Mouse (Mus musculus) embryonic stem cell, embryonic (primary cell): ENCODE measurements at regions not wholly inside any gene's neighbourhood (a gene's known extent, or its start where the extent isn't known, plus 50 kb on each side); places are given as distances from the start of the nearest gene placed in this dataset.

Source experiments
- CTCF ChIA-PET, 4 experiments: fragments of 300-600 bp in 2 of 4; fragments of 350-600 bp in 2 of 4; sonication (Branson Sonifier 250); formaldehyde crosslinking; loops; one replicate each; lab custom pipeline; 2022; ENCODE audit warnings: inconsistent platforms in 2 of 4; lab: Charles Lee
- POLR2A ChIA-PET, 4 experiments: fragments of 300-600 bp in 2 of 4; fragments of 350-600 bp in 2 of 4; sonication (Branson Sonifier 250); formaldehyde crosslinking; loops; one replicate each; lab custom pipeline; 2022; ENCODE audit warnings: antibody characterized with exemption in 4 of 4, inconsistent platforms in 1 of 4; lab: Charles Lee

DNA sequence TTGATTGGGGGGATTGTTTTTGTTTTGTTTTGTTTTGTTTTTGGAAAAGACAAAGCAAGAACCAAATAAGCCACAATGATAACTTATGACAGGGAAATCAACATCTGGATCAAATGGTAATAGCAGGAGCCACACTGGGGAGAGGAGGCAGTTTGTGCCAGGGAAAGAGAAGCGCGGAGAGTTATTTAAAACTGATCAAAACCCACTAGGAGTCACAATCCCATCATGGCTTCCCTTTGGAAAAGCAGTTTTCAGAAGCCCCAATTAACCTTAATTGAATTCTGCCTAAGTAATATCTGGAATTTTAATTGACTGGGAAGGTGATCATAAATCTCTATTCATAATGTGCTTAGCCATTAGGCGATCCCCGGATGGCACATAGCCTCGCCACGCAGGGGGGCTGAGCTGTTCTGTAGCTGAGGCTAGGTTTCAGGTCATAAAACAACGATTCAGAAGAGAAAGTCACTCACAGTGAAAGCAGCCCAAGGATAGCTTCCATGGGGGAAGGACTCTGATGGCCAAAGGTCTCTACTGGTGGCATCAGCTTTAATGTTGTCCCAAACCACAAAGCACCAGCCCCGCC lies 86.4 kb upstream of the Noct start:
- CTCF ChIA-PET = interaction anchor here in 1 of 4 experiments (0.6 kb wide), 1 partner anchor 822 kb away, joined by 4 read pairs; no protein-coding TSS in a partner anchor
- POLR2A ChIA-PET = interaction anchor here in 2 of 4 experiments (0.7 to 1.8 kb wide), 2 partner anchors 16 to 63 kb away, joined by 3 to 4 read pairs; no protein-coding TSS in a partner anchor

DNA sequence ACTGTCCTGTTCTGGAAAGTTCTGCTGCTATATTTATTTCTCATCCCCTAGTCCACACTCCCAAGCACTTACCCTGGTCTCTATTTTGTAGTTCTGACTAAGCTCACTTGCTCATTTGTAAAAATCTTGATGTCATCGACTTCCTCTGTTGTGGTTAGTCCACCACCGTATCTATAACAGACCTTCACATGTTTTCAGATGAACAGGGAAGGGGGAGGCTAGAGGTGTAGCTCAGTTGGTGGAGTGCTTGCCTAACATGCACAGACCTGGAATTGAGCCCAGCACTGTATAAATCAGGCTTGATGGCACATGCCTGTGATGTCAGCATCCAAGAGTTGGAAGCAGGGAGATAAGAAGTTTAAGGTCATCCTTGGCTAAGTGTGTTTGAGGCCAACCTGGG lies 78.3 kb upstream of the Noct start:
- CTCF ChIA-PET = no interaction called here
- POLR2A ChIA-PET = no interaction called here

DNA sequence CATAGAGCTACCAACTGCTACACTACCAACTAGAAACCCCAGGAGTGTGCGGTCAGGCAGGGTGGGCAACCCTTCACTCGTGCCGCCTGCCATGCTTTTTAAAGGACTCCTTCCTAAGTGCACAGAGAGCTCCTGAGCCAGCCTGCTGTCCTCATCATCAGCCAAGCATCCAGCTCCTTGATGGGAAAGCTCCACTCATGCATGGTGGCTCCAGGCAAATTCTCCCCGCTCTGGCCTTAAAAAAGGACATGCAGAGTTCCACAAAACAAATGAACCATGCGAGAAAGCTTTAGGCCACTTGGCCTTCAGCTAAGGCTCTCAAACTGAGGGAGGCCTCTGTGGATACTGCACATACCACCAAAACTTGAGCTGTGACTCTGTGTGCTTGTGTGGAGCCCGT lies 74.2 kb upstream of the Noct start:
- ChIA-PET CTCF (no interaction called here), POLR2A (interaction anchor here in 1 of 4 experiments (1.3 kb wide), 1 partner anchor 11 kb away, joined by 5 read pairs; no protein-coding TSS in a partner anchor)

DNA sequence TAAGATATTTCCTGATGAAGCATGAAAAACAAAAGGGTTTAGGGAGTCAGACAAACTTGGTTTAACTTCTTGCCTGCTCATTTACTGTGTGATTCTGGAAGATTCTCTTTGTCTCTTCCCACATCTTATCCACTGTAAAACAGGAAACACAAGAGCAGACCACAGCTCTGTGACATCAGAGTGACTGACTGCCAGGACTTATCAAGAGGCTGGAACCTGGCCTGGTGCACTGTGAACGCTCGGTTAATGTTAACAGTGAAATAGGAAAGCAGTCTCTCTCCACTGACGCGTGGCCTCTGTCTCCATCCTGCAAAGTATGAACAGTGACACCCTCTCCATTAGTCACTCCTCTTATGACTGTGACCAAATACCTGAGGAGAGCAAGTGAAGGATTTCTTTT lies 73.1 kb upstream of the Noct start:
- ChIA-PET CTCF (no interaction called here), POLR2A (no interaction called here)

- ChIA-PET POLR2A (interaction anchor here in 2 of 4 experiments (0.6 to 1.9 kb wide), 2 partner anchors 29 to 553 kb away, joined by 5 to 8 read pairs; no protein-coding TSS in a partner anchor), CTCF (no interaction called here)
Measured at GRCm38 (mm10) chr3:51155621-51156020, 68.6 kb upstream of the Noct start.

DNA sequence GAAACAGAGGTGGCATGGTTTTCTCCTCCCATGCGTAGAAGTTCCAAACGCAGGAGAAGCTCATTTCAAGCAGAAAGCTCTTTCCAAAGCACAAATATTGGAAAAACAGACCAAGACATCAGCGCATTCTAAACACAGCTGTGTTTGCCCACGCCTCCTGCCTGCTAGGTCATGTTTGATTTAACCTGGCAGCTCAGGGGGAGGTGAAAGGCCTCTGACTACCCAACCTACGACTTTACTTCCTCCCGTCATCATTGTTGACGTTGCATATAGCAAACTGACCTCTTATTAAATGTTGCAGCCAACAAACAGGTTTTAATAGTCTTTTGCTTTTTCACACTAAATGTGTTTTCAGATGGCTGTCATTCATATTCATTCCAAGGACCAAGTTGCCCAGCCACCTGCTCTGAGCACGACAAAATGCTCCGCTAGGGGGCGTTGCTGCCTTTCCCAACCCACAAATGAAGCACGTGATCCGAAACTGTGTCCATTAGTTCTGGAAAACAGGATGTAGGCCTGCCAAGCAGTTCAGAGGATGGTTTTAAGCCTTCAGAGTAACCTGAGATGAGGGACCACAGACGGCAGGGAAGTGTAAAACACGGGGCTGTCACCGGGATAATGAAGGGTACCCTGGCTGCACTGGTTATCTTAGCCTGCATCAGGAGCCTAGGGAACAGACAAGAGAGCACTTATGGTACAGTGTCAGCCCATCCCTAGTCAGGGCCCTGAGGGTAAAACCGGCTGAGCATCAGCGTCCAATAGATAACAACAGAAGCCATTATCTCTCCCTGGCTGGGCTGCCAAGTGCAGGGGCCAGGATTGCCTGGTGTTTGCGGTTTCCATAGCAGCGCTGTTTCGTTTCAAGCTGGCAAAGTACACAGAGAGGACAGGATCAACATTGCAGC lies 67.6 kb upstream of the Noct start:
- ChIA-PET POLR2A (interaction anchor here in 2 of 4 experiments (0.9 to 1.9 kb wide), 2 partner anchors 29 to 30 kb away, joined by 4 to 8 read pairs; no protein-coding TSS in a partner anchor), CTCF (interaction anchor here in 2 of 4 experiments (1.1 to 1.3 kb wide), 3 partner anchors 14 to 187 kb away, joined by 3 to 4 read pairs (median 3); no protein-coding TSS in a partner anchor)

GRCm38 (mm10) chr3:51157291-51157650 lies 67.0 kb upstream of the Noct start:
- ChIA-PET POLR2A (interaction anchor here in 1 of 4 experiments (1.9 kb wide), 1 partner anchor 31 kb away, joined by 8 read pairs; no protein-coding TSS in a partner anchor), CTCF (interaction anchor here in 2 of 4 experiments (1.1 to 1.3 kb wide), 2 partner anchors 13 to 77 kb away, joined by 3 to 4 read pairs; no protein-coding TSS in a partner anchor)

- POLR2A ChIA-PET = interaction anchor here in 1 of 4 experiments (0.6 kb wide), 1 partner anchor 116 kb away, joined by 3 read pairs; no protein-coding TSS in a partner anchor
- CTCF ChIA-PET = interaction anchor here in 1 of 4 experiments (1.6 kb wide), 1 partner anchor 12 kb away, joined by 6 read pairs; no protein-coding TSS in a partner anchor
Measured at GRCm38 (mm10) chr3:51158449-51158848, 65.8 kb upstream of the Noct start.

DNA sequence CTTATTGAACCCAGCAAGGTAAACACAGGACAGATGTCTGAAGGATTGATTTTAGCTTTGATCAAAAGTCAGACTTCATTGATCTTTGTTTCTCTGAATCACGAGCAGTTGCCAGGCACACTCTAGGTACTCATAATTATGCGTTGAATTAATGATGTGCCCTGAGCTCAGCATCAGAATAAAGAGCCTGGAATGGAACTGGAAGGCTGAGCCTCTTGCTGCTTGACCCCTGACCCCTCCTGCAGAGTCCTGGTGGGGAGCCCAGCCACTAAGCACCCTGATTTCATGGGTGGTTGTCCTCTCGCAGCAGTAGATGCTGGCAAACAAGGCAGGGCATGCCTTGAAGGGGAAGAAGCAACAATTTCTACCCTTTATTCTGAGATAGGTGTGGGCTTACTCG lies 64.9 kb upstream of the Noct start:
- POLR2A ChIA-PET = interaction anchor here in 1 of 4 experiments (0.6 to 0.7 kb wide), 2 partner anchors 115 to 199 kb away, joined by 3 read pairs; no protein-coding TSS in a partner anchor
- CTCF ChIA-PET = interaction anchor here in 1 of 4 experiments (1.6 kb wide), 1 partner anchor 11 kb away, joined by 6 read pairs; no protein-coding TSS in a partner anchor

- ChIA-PET POLR2A (interaction anchor here in 1 of 4 experiments (1.6 kb wide), 1 partner anchor 10 kb away, joined by 5 read pairs; no protein-coding TSS in a partner anchor), CTCF (interaction anchor here in 1 of 4 experiments (0.8 kb wide), 1 partner anchor 10 kb away, joined by 3 read pairs; no protein-coding TSS in a partner anchor)
Measured at GRCm38 (mm10) chr3:51159881-51160280, 64.4 kb upstream of the Noct start.

DNA sequence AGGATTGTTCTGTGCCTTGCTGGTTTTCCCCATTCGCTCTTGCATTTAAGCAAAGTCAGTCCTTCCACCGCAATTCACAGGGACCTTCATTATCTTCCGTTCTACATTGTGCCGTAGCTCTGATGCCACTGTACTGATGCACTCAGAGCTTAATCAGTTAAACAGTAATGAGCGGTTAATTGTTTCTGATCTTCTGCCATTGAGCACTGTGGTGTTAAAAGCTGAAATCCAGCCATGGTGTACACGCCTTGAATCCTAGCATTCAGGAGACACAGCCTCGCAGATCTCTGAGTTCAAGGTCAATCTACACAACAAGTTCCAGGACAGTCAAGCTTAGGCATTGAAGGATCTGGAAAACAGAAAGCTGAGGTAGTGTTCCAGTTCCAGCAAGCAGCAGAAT lies 63.6 kb upstream of the Noct start:
- CTCF ChIA-PET = interaction anchor here in 3 of 4 experiments (0.6 to 1.2 kb wide), 3 partner anchors 10 to 115 kb away, joined by 3 to 8 read pairs (median 3); no protein-coding TSS in a partner anchor

GRCm38 (mm10) chr3:51169150-51169925 lies 54.9 kb upstream of the Noct start:
- ChIA-PET CTCF (interaction anchor here in 3 of 4 experiments (0.6 to 1.8 kb wide), 15 partner anchors 8 to 491 kb away, joined by 3 to 8 read pairs (median 3); no protein-coding TSS in a partner anchor), POLR2A (interaction anchor here in 1 of 4 experiments (1.1 kb wide), 1 partner anchor 41 kb away, joined by 3 read pairs; no protein-coding TSS in a partner anchor)

More for the DNA sequence above, 63.6 kb upstream of the Noct start:
- POLR2A ChIA-PET = interaction anchor here in 2 of 4 experiments (0.6 to 1.6 kb wide), 4 partner anchors 11 to 242 kb away, joined by 3 to 6 read pairs (median 4); no protein-coding TSS in a partner anchor

- ChIA-PET POLR2A (interaction anchor here in 1 of 4 experiments (0.7 to 1.1 kb wide), 2 partner anchors 42 to 326 kb away, joined by 3 read pairs; no protein-coding TSS in a partner anchor), CTCF (interaction anchor here (0.5 to 1.8 kb wide), 25 partner anchors 9 to 1360 kb away, joined by 3 to 8 read pairs (median 3); no protein-coding TSS in a partner anchor)
Measured at GRCm38 (mm10) chr3:51170225-51170852, 53.9 kb upstream of the Noct start.
